ENCODE assay signal across 22 mouse cellular contexts in genomic region chr10:83163946-83164345, GRCm38 (mm10).
DNase-seq lines count a peak whose midpoint lies in the region; ATAC-seq lines count a peak whose summit lies in the region.
"Had no signal": no experiment of that assay in that cellular context is flagged by ENCODE, and none has a peak within 500 bp of the region (broad histone marks: within the 10 kb centered on the region; RNA-seq: fewer than 3 reads in every experiment).

No protein-coding gene starts in this region.

- H3K4me3 ChIP-seq in heart, embryonic 10.5 days: no peak overlapping the region
- no peak overlapping the region for H3K4me3 ChIP-seq in brown adipose tissue, adult 24 weeks (ENCODE audit: insufficient read depth, low read depth, low read length)
- no peak overlapping the region for H3K4me3 ChIP-seq in heart, embryonic 13.5 days
- H3K4me3 ChIP-seq: erythroblast, embryonic 14.5 days; forebrain, embryonic 15.5 days; liver, embryonic 12.5 days; lung, embryonic 15.5 days; megakaryocyte, embryonic 14.5 days; midbrain, embryonic 15.5 days had no signal

- no peak for ATAC-seq in heart, embryonic 13.5 days (ENCODE audit: extremely low read depth, insufficient number of reproducible peaks, low FRiP score, low TSS enrichment)
- ATAC-seq: forebrain, embryonic 15.5 days; hindbrain, postnatal 0 days; liver, embryonic 12.5 days; midbrain, embryonic 15.5 days had no signal

- H3K9me3 ChIP-seq in heart, embryonic 10.5 days: no peaks in the 10 kb centered on the region
- no peaks in the 10 kb centered on the region for H3K9me3 ChIP-seq in heart, embryonic 13.5 days
- H3K9me3 ChIP-seq: forebrain, embryonic 15.5 days; G1E; liver, embryonic 12.5 days; lung, embryonic 15.5 days; megakaryocyte, embryonic 14.5 days; midbrain, embryonic 15.5 days had no signal

- no peak overlapping the region for H3K27ac ChIP-seq in heart, embryonic 10.5 days
- 0 out of 2 replicates have a peak overlapping the region, but pooled peaks have one; percentile 6 for H3K27ac ChIP-seq in brown adipose tissue, adult 24 weeks (replicated peaks; ENCODE audit: low read depth, low read length)
- peak overlapping the region; percentile 1; the same call in 1 of the 2 replicates for H3K27ac ChIP-seq in heart, embryonic 13.5 days (replicated peaks)
- H3K27ac ChIP-seq: forebrain, embryonic 15.5 days; hindbrain, postnatal 0 days; liver, embryonic 12.5 days; lung, embryonic 15.5 days; midbrain, embryonic 15.5 days had no signal

- peak; percentile 67 to 69 for DNase-seq in heart, adult 18-20 months
- no peak for DNase-seq in heart, embryonic 10.5 days (ENCODE audit: low spot score)
- peak; percentile 53 for DNase-seq in heart, postnatal 4 days
- DNase-seq in left cerebral cortex, adult 9 months (ENCODE audit: low spot score in 2 of 2): no peak
- DNase-seq in urinary bladder, postnatal 25 days (ENCODE audit: low spot score): no peak
- DNase-seq in left cerebral cortex, postnatal 10 days (ENCODE audit: extremely low spot score in 1 of 2, low spot score in 2 of 2): no peak
- DNase-seq: adrenal gland, postnatal 14 days; cerebellum, adult 18-20 months; kidney, adult 11 months; kidney, postnatal 10 days; layer of hippocampus, adult 9-11 months; thymus, postnatal 4 days had no signal

- H3K4me2 ChIP-seq in heart, embryonic 13.5 days: no peak overlapping the region
- H3K4me2 ChIP-seq: forebrain, embryonic 15.5 days; liver, embryonic 12.5 days; lung, embryonic 15.5 days; midbrain, embryonic 15.5 days had no signal

- no peak overlapping the region for H3K9ac ChIP-seq in heart, embryonic 13.5 days
- H3K9ac ChIP-seq: forebrain, embryonic 15.5 days; liver, embryonic 12.5 days; lung, embryonic 15.5 days; midbrain, embryonic 15.5 days had no signal

- intact Hi-C loops in left cerebral cortex, postnatal 10 days (cut with DNase I): no loop called here

- peaks cover 33% of the 10 kb centered on the region for H3K4me1 ChIP-seq in heart, embryonic 10.5 days
- peaks cover 61% of the 10 kb centered on the region for H3K4me1 ChIP-seq in brown adipose tissue, adult 24 weeks (ENCODE audit: control insufficient read depth, insufficient read depth, insufficient read length, low read length)
- H3K4me1 ChIP-seq in heart, embryonic 13.5 days: peaks cover 50% of the 10 kb centered on the region

- no peaks in the 10 kb centered on the region for H3K27me3 ChIP-seq in heart, embryonic 10.5 days (ENCODE audit: insufficient read depth, poor library complexity, severe bottlenecking)
- H3K27me3 ChIP-seq in heart, embryonic 13.5 days (replicated peaks): no peaks in the 10 kb centered on the region
- H3K27me3 ChIP-seq: forebrain, embryonic 15.5 days; liver, embryonic 12.5 days; lung, embryonic 15.5 days; megakaryocyte, embryonic 14.5 days; midbrain, embryonic 15.5 days had no signal

- no peaks in the 10 kb centered on the region for H3K36me3 ChIP-seq in heart, embryonic 10.5 days
- no peaks in the 10 kb centered on the region for H3K36me3 ChIP-seq in heart, embryonic 13.5 days
- H3K36me3 ChIP-seq: forebrain, embryonic 15.5 days; liver, embryonic 12.5 days; lung, embryonic 15.5 days; midbrain, embryonic 15.5 days had no signal

- WGBS in heart, embryonic 10.5 days: 44% methylated on average over 6 of the region's 6 CpGs
- 29% methylated on average over 6 of the region's 6 CpGs for WGBS in heart, embryonic 13.5 days

Comparison
In these comparisons a context has a peak if more than half of its experiments do, and no peak if none do; other contexts are left out.
1. DNase-seq: peak in heart, adult 18-20 months (2 of 2) and heart, postnatal 4 days (single experiment); none in heart, embryonic 10.5 days (single experiment), left cerebral cortex, adult 9 months (0 of 2), urinary bladder, postnatal 25 days (single experiment) and left cerebral cortex, postnatal 10 days (0 of 2).